8 mouse cellular contexts compared by ENCODE assay signal in the genomic region with DNA sequence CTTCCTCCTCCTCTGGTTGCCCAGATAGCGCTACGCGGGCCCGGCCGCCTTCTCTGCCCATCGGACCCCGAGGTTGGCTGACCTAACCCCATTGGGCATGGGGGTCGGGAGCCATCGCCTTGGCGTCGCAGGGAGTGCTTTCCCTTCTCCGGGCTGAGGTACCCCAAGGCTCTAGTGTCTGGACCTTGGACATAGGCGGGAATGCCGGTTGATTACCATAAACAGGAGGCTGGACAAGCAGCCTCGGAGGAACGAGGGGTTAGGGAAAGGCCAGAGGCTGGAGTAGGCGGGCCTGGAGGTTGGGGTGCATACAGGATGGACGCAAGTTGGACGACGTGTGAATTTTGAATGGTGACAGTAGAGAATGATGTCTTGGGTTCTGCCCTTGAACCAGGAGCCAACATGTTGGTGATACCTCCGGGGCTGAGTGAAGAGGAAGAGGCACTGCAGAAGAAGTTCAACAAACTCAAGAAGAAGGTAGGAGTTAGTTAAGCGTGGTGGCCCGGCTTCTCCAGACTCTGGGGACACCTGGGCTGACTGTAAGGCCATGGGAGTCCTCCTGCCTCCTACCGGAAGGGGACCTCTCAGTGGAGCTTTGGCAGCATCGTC. TPM values are rescaled to one million over a fixed set of nuclear protein-coding genes. Genes with fewer than 3 reads are reported as not detected.
DNase-seq lines count a peak whose midpoint lies in the region; ATAC-seq and TF ChIP-seq lines count a peak whose summit lies in the region.

No protein-coding gene starts in this region.

- peak overlapping the region; percentile 94 for H3K9ac ChIP-seq in heart, embryonic 13.5 days
- peak overlapping the region; percentile 84 for H3K9ac ChIP-seq in ES-Bruce4 (ENCODE audit: low read depth, poor library complexity, severe bottlenecking)
- peak overlapping the region; percentile 75 for H3K9ac ChIP-seq in forebrain, postnatal 0 days

- no peaks in the 10 kb centered on the region for H3K9me3 ChIP-seq in heart, embryonic 13.5 days
- H3K9me3 ChIP-seq in ES-Bruce4 (replicated peaks; ENCODE audit: control insufficient read depth, insufficient read depth, low read length, poor library complexity, severe bottlenecking), result no peaks in the 10 kb centered on the region
- no peaks in the 10 kb centered on the region for H3K9me3 ChIP-seq in forebrain, postnatal 0 days (ENCODE audit: low read length)

- WGBS in heart, embryonic 13.5 days, result 2% methylated on average over 25 of the region's 25 CpGs
- 4% methylated on average over 25 of the region's 25 CpGs for WGBS in forebrain, postnatal 0 days

- DNase-seq in heart, adult 18-20 months, result no peak
- DNase-seq in forebrain, postnatal 0 days, result peak; percentile 6
- DNase-seq in layer of hippocampus, adult 8-10 months (ENCODE audit: low spot score in 2 of 2), result no peak
- DNase-seq in spleen, adult 12 weeks (ENCODE audit: low spot score), result no peak

- no peaks in the 10 kb centered on the region for H3K27me3 ChIP-seq in heart, embryonic 13.5 days (replicated peaks)
- no peaks in the 10 kb centered on the region for H3K27me3 ChIP-seq in ES-Bruce4 (ENCODE audit: control insufficient read depth, insufficient read depth, low read length, poor library complexity, severe bottlenecking)
- no peaks in the 10 kb centered on the region for H3K27me3 ChIP-seq in forebrain, postnatal 0 days (ENCODE audit: insufficient read depth, low read length)

- peaks cover 62% of the 10 kb centered on the region for H3K36me3 ChIP-seq in heart, embryonic 13.5 days
- H3K36me3 ChIP-seq in ES-Bruce4 (ENCODE audit: control insufficient read depth, insufficient read depth, low read length, poor library complexity, severe bottlenecking), result peaks cover 10% of the 10 kb centered on the region
- H3K36me3 ChIP-seq in forebrain, postnatal 0 days (ENCODE audit: insufficient read depth), result peaks cover 61% of the 10 kb centered on the region

- H3K4me3 ChIP-seq in heart, embryonic 13.5 days, result peak overlapping the region; percentile 97
- peak overlapping the region; percentile 92 for H3K4me3 ChIP-seq in ES-Bruce4 (ENCODE audit: low read depth, low read length)
- H3K4me3 ChIP-seq in forebrain, postnatal 0 days (ENCODE audit: low read depth, low read length), result peak overlapping the region; percentile 68

- TF ChIP-seq CTCF in ES-Bruce4 (IDR thresholded peaks at IDR 0.05; ENCODE audit: low read depth, low read length), result no peak
- no peak for TF ChIP-seq CTCF in forebrain, postnatal 0 days (IDR thresholded peaks at IDR 0.05; ENCODE audit: low read depth)

- TF ChIP-seq POLR2A in ES-Bruce4 (IDR thresholded peaks at IDR 0.05; ENCODE audit: insufficient read depth, low read length), result no peak

- peak overlapping the region; percentile 98 for H3K4me2 ChIP-seq in heart, embryonic 13.5 days
- peak overlapping the region; percentile 77 for H3K4me2 ChIP-seq in forebrain, postnatal 0 days (ENCODE audit: low read depth)

- TF ChIP-seq EP300 in ES-Bruce4 (IDR thresholded peaks at IDR 0.05; ENCODE audit: insufficient read depth, low read depth, low read length), result no peak

- peaks cover 18% of the 10 kb centered on the region for H3K4me1 ChIP-seq in heart, embryonic 13.5 days
- H3K4me1 ChIP-seq in ES-Bruce4 (ENCODE audit: control insufficient read depth, insufficient read depth, low read length), result no peaks in the 10 kb centered on the region
- H3K4me1 ChIP-seq in forebrain, postnatal 0 days (ENCODE audit: insufficient read depth), result 0 out of 2 replicates have a peak, but pooled peaks cover 10% of the 10 kb centered on the region

- ATAC-seq in heart, embryonic 13.5 days (ENCODE audit: extremely low read depth, insufficient number of reproducible peaks, low FRiP score, low TSS enrichment), result no peak
- ATAC-seq in forebrain, postnatal 0 days, result no peak; the same call in 1 of the 2 replicates
- peak; percentile 5; the same call in 1 of the 2 replicates for ATAC-seq in megakaryocyte-erythroid progenitor cell, adult 5-6 weeks (replicated peaks; ENCODE audit: low FRiP score, low TSS enrichment, poor library complexity, severe bottlenecking)
- ATAC-seq in inflammation-experienced regulatory T-cells, adult 6 months, result no peak

- peak overlapping the region; percentile 25; the same call in 1 of the 2 replicates for H3K27ac ChIP-seq in heart, embryonic 13.5 days (replicated peaks)
- H3K27ac ChIP-seq in ES-Bruce4 (ENCODE audit: insufficient read depth, low read length), result no peak overlapping the region
- no peak overlapping the region for H3K27ac ChIP-seq in forebrain, postnatal 0 days (ENCODE audit: low read depth, low read length)

RNA-seq across cellular contexts. Expression of gene Nelfe, which starts 0.4 kb away (rescaled TPM):
- 68.5 and 70.9 TPM in 2 replicates for polyA plus RNA-seq in heart, embryonic 13.5 days (2015; fragmentation: Nextera tagmentation; extraction: Ambion mirVana)
- 10 to 100 TPM; 14.4 to 15.2 TPM for total RNA-seq in heart, adult 18-20 months (2021)
- 53.0 and 63.6 TPM in 2 replicates for polyA plus RNA-seq in ES-Bruce4 (2011; ENCODE audit: insufficient read depth, insufficient read length, low read depth, missing spikeins)
- total RNA-seq in forebrain, postnatal 0 days (2014; rRNA removed), result 32.0 and 56.2 TPM in 2 replicates
- polyA plus RNA-seq in forebrain, postnatal 0 days (2015; fragmentation: Nextera tagmentation; extraction: Ambion mirVana), result 49.6 and 54.6 TPM in 2 replicates
- 59.5 and 64.1 TPM in 2 replicates for total RNA-seq in megakaryocyte-erythroid progenitor cell, adult 5-6 weeks (2014; fragmentation: Nextera tagmentation)
- total RNA-seq in megakaryocyte-erythroid progenitor cell, adult 5-6 weeks (2017), result 21.0 and 29.6 TPM in 2 replicates
- total RNA-seq in layer of hippocampus, adult 8-10 months (2022), result 10 to 100 TPM; 33.2 to 41.3 (median 40.8) TPM
- 10 to 100 TPM; 40.1 to 65.0 (median 47.0) TPM for polyA plus RNA-seq in inflammation-experienced regulatory T-cells, adult 6 months (2017; shearing (Covaris generic))

RNA-seq across cellular contexts. Expression of gene Skiv2l, which starts 0.6 kb away (rescaled TPM):
- 27.3 and 30.6 TPM in 2 replicates for polyA plus RNA-seq in heart, embryonic 13.5 days (2015; fragmentation: Nextera tagmentation; extraction: Ambion mirVana)
- 10 to 100 TPM; 20.5 to 21.0 TPM for total RNA-seq in heart, adult 18-20 months (2021)
- polyA plus RNA-seq in ES-Bruce4 (2011; ENCODE audit: insufficient read depth, insufficient read length, low read depth, missing spikeins), result 12.7 and 13.1 TPM in 2 replicates
- total RNA-seq in forebrain, postnatal 0 days (2014; rRNA removed), result 91.8 and 97.7 TPM in 2 replicates
- polyA plus RNA-seq in forebrain, postnatal 0 days (2015; fragmentation: Nextera tagmentation; extraction: Ambion mirVana), result 36.9 and 42.8 TPM in 2 replicates
- 57.6 and 64.6 TPM in 2 replicates for total RNA-seq in megakaryocyte-erythroid progenitor cell, adult 5-6 weeks (2014; fragmentation: Nextera tagmentation)
- 21.0 and 24.2 TPM in 2 replicates for total RNA-seq in megakaryocyte-erythroid progenitor cell, adult 5-6 weeks (2017)
- total RNA-seq in layer of hippocampus, adult 8-10 months (2022), result 10 to 100 TPM; 67.1 to 77.5 (median 71.5) TPM
- 10 to 100 TPM; 28.6 to 34.2 (median 33.7) TPM for polyA plus RNA-seq in inflammation-experienced regulatory T-cells, adult 6 months (2017; shearing (Covaris generic))

RNA-seq across cellular contexts. Expression of gene Cfb, which starts 11.7 kb away (rescaled TPM):
- polyA plus RNA-seq in heart, embryonic 13.5 days (2015; fragmentation: Nextera tagmentation; extraction: Ambion mirVana), result 2.3 and 5.6 TPM in 2 replicates
- 10 to 100 TPM in 1 of 2 experiments, 1 to 10 TPM in 1; 3.3 to 13.7 TPM for total RNA-seq in heart, adult 18-20 months (2021)
- polyA plus RNA-seq in ES-Bruce4 (2011; ENCODE audit: insufficient read depth, insufficient read length, low read depth, missing spikeins), result not detected in 2 replicates
- total RNA-seq in forebrain, postnatal 0 days (2014; rRNA removed), result 0.67 and 1.4 TPM in 2 replicates
- 1.0 and 1.7 TPM in 2 replicates for polyA plus RNA-seq in forebrain, postnatal 0 days (2015; fragmentation: Nextera tagmentation; extraction: Ambion mirVana)
- not detected in 2 replicates for total RNA-seq in megakaryocyte-erythroid progenitor cell, adult 5-6 weeks (2014; fragmentation: Nextera tagmentation)
- not detected in 2 replicates for total RNA-seq in megakaryocyte-erythroid progenitor cell, adult 5-6 weeks (2017)
- total RNA-seq in layer of hippocampus, adult 8-10 months (2022), result under 1 TPM; 0.17 to 0.31 (median 0.18) TPM
- 1 to 10 TPM in 1 of 3 experiments, under 1 TPM in 2; 0.24 to 2.6 (median 0.37) TPM for polyA plus RNA-seq in inflammation-experienced regulatory T-cells, adult 6 months (2017; shearing (Covaris generic))

RNA-seq across cellular contexts. Expression of gene Dxo, which starts 13.8 kb away (rescaled TPM):
- polyA plus RNA-seq in heart, embryonic 13.5 days (2015; fragmentation: Nextera tagmentation; extraction: Ambion mirVana), result 32.3 and 34.9 TPM in 2 replicates
- total RNA-seq in heart, adult 18-20 months (2021), result 10 to 100 TPM in 1 of 2 experiments, 1 to 10 TPM in 1; 9.8 to 13.3 TPM
- 22.6 and 24.5 TPM in 2 replicates for polyA plus RNA-seq in ES-Bruce4 (2011; ENCODE audit: insufficient read depth, insufficient read length, low read depth, missing spikeins)
- 40.0 and 46.0 TPM in 2 replicates for total RNA-seq in forebrain, postnatal 0 days (2014; rRNA removed)
- 56.0 and 57.8 TPM in 2 replicates for polyA plus RNA-seq in forebrain, postnatal 0 days (2015; fragmentation: Nextera tagmentation; extraction: Ambion mirVana)
- 60.8 and 63.4 TPM in 2 replicates for total RNA-seq in megakaryocyte-erythroid progenitor cell, adult 5-6 weeks (2014; fragmentation: Nextera tagmentation)
- total RNA-seq in megakaryocyte-erythroid progenitor cell, adult 5-6 weeks (2017), result 24.4 and 28.1 TPM in 2 replicates
- 10 to 100 TPM; 33.0 to 42.4 (median 34.4) TPM for total RNA-seq in layer of hippocampus, adult 8-10 months (2022)
- polyA plus RNA-seq in inflammation-experienced regulatory T-cells, adult 6 months (2017; shearing (Covaris generic)), result 10 to 100 TPM; 23.9 to 29.0 (median 27.1) TPM

RNA-seq across cellular contexts. Expression of gene Stk19, which starts 13.9 kb away (rescaled TPM):
- polyA plus RNA-seq in heart, embryonic 13.5 days (2015; fragmentation: Nextera tagmentation; extraction: Ambion mirVana), result 17.4 and 18.3 TPM in 2 replicates
- total RNA-seq in heart, adult 18-20 months (2021), result 1 to 10 TPM; 8.5 to 9.5 TPM
- 18.7 and 25.8 TPM in 2 replicates for polyA plus RNA-seq in ES-Bruce4 (2011; ENCODE audit: insufficient read depth, insufficient read length, low read depth, missing spikeins)
- total RNA-seq in forebrain, postnatal 0 days (2014; rRNA removed), result 41.9 and 55.6 TPM in 2 replicates
- 55.7 and 61.1 TPM in 2 replicates for polyA plus RNA-seq in forebrain, postnatal 0 days (2015; fragmentation: Nextera tagmentation; extraction: Ambion mirVana)
- total RNA-seq in megakaryocyte-erythroid progenitor cell, adult 5-6 weeks (2014; fragmentation: Nextera tagmentation), result 26.8 and 48.2 TPM in 2 replicates
- 14.8 and 30.6 TPM in 2 replicates for total RNA-seq in megakaryocyte-erythroid progenitor cell, adult 5-6 weeks (2017)
- 10 to 100 TPM; 52.3 to 70.3 (median 58.1) TPM for total RNA-seq in layer of hippocampus, adult 8-10 months (2022)
- polyA plus RNA-seq in inflammation-experienced regulatory T-cells, adult 6 months (2017; shearing (Covaris generic)), result 10 to 100 TPM; 30.4 to 44.5 (median 37.2) TPM
